Mouse (Mus musculus) C2C12 (cell line): ENCODE results near the gene Tmprss7.

Experiments
- CEBPB ChIP-seq: IDR thresholded peaks from one replicate; pipeline ENCODE4 v1.6.1; 2011; ENCODE audit warnings: low read depth, mild to moderate bottlenecking, control low read depth, moderate library complexity
- CTCF ChIP-seq: IDR thresholded peaks from one replicate; pipeline ENCODE4 v1.5.1; 2011; ENCODE audit not compliant: control insufficient read depth, insufficient read depth, insufficient read length
- FOSL1 ChIP-seq: IDR thresholded peaks from one replicate; pipeline ENCODE4 v1.8.0; 2011; ENCODE audit warnings: mild to moderate bottlenecking, low read length; ENCODE audit not compliant: poor library complexity, insufficient read depth, severe bottlenecking
- MYOD1 ChIP-seq: IDR thresholded peaks from one replicate; pipeline ENCODE4 v1.6.1; 2011; ENCODE audit warnings: low read depth; ENCODE audit not compliant: control insufficient read depth, insufficient read length
- MYOG ChIP-seq: IDR thresholded peaks from one replicate; pipeline ENCODE4 v1.6.1; 2011; ENCODE audit not compliant: control insufficient read depth, insufficient read length; ENCODE audit errors: extremely low read depth
- USF1 ChIP-seq: IDR thresholded peaks from one replicate; pipeline ENCODE4 v1.6.1; 2011; ENCODE audit warnings: low read depth, mild to moderate bottlenecking, control low read depth, moderate library complexity

DNA sequence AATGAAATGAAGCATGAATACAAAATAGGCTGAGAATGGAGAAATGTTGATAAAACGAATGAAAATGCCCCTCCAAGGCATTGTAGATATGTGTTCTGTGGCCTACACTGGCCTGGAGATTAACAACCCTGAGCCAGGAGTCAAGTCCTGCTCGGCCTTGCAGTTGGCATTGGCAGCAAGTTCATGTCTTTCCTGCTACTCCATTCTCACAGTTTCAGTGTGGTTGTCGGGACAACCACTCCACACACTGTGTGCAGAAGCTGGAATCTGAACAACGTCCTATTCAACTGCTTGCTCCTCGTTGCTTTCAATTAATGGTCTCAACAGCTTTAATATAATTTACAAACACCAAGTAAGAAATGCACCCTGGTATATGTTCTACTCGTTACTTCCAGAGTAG, 4.5 kb upstream of the Tmprss7 start:
- TF ChIP-seq CTCF (no peak), CEBPB (no peak), MYOG (no peak), FOSL1 (no peak), USF1 (no peak), MYOD1 (no peak)
